In genomic region chr3:158560891-158561255, GRCm38 (mm10) we compare ENCODE assay signal across 9 mouse cellular contexts. TPM values are rescaled to one million over a fixed set of nuclear protein-coding genes. Genes with fewer than 3 reads are reported as not detected.
A peak's percentile ranks its signal among the peaks of the same experiment; 100 is the strongest.
DNase-seq lines count a peak whose midpoint lies in the region; ATAC-seq and TF ChIP-seq lines count a peak whose summit lies in the region.
"Had no signal": no experiment of that assay in that cellular context is flagged by ENCODE, and none has a peak within 500 bp of the region (broad histone marks: within the 10 kb centered on the region; RNA-seq: fewer than 3 reads in every experiment).

No protein-coding gene starts in this region.

- H3K4me1 ChIP-seq in embryonic facial prominence, embryonic 15.5 days: peaks cover 22% of the 10 kb centered on the region
- 0 out of 2 replicates have a peak, but pooled peaks cover 3% of the 10 kb centered on the region for H3K4me1 ChIP-seq in hindbrain, postnatal 0 days (ENCODE audit: insufficient read depth, low read length)
- H3K4me1 ChIP-seq in midbrain, embryonic 10.5 days: peaks cover 33% of the 10 kb centered on the region

- peaks cover 34% of the 10 kb centered on the region for H3K27me3 ChIP-seq in embryonic facial prominence, embryonic 15.5 days
- no peaks in the 10 kb centered on the region for H3K27me3 ChIP-seq in hindbrain, postnatal 0 days (ENCODE audit: insufficient read depth, low read length)
- H3K27me3 ChIP-seq in midbrain, embryonic 10.5 days (ENCODE audit: low read depth, poor library complexity, severe bottlenecking): peaks cover 55% of the 10 kb centered on the region

- no peak overlapping the region for H3K27ac ChIP-seq in embryonic facial prominence, embryonic 15.5 days (replicated peaks)
- peak overlapping the region; percentile 90 for H3K27ac ChIP-seq in hindbrain, postnatal 0 days
- H3K27ac ChIP-seq in midbrain, embryonic 10.5 days (replicated peaks): peak overlapping the region; percentile 83

- H3K4me2 ChIP-seq in embryonic facial prominence, embryonic 15.5 days (replicated peaks): peak overlapping the region; percentile 99
- H3K4me2 ChIP-seq in hindbrain, postnatal 0 days (ENCODE audit: low read depth, low read length): peak overlapping the region; percentile 64

- DNase-seq in kidney, postnatal 4 days: peak; percentile 12 to 16
- no peak for DNase-seq in kidney, adult 9 months
- peak; percentile 46 for DNase-seq in hindbrain, postnatal 0 days (ENCODE audit: low spot score)
- peak; percentile 64 for DNase-seq in midbrain, embryonic 10.5 days (ENCODE audit: low spot score)
- peak; percentile 38 for DNase-seq in testis, postnatal 10 days (ENCODE audit: low spot score)
- DNase-seq in gastrocnemius, adult 8-10 months (ENCODE audit: low spot score in 2 of 2): no peak

- H3K9me3 ChIP-seq in embryonic facial prominence, embryonic 15.5 days (replicated peaks): no peaks in the 10 kb centered on the region
- H3K9me3 ChIP-seq in hindbrain, postnatal 0 days (ENCODE audit: low read length): no peaks in the 10 kb centered on the region
- no peaks in the 10 kb centered on the region for H3K9me3 ChIP-seq in midbrain, embryonic 10.5 days (replicated peaks)

- 1% methylated on average over 16 of the region's 16 CpGs for WGBS in embryonic facial prominence, embryonic 15.5 days
- WGBS in hindbrain, postnatal 0 days: under 1% methylated on average over 16 of the region's 16 CpGs
- WGBS in midbrain, embryonic 10.5 days: 0% methylated on average over 16 of the region's 16 CpGs

- H3K4me3 ChIP-seq in embryonic facial prominence, embryonic 15.5 days (replicated peaks): peak overlapping the region; percentile 70
- peak overlapping the region; percentile 62 for H3K4me3 ChIP-seq in hindbrain, postnatal 0 days (ENCODE audit: low read length)
- H3K4me3 ChIP-seq in midbrain, embryonic 10.5 days: peak overlapping the region; percentile 80
- H3K4me3 ChIP-seq: megakaryocyte, embryonic 14.5 days had no signal

- H3K36me3 ChIP-seq in embryonic facial prominence, embryonic 15.5 days: no peaks in the 10 kb centered on the region
- H3K36me3 ChIP-seq in hindbrain, postnatal 0 days (ENCODE audit: insufficient read depth, low read length): no peaks in the 10 kb centered on the region
- no peaks in the 10 kb centered on the region for H3K36me3 ChIP-seq in midbrain, embryonic 10.5 days

- H3K9ac ChIP-seq in embryonic facial prominence, embryonic 15.5 days: peak overlapping the region; percentile 50
- H3K9ac ChIP-seq in hindbrain, postnatal 0 days (replicated peaks; ENCODE audit: low read length): peak overlapping the region; percentile 74

- no peak for TF ChIP-seq CTCF in hindbrain, postnatal 0 days (IDR thresholded peaks at IDR 0.05; ENCODE audit: low read depth)

- peak; percentile 26; the same call in 1 of the 2 replicates for ATAC-seq in embryonic facial prominence, embryonic 15.5 days (ENCODE audit: insufficient number of reproducible peaks, low FRiP score, low TSS enrichment, low read depth)
- ATAC-seq in hindbrain, postnatal 0 days: peak; percentile 25
- no peak for ATAC-seq in monocyte, adult 5-6 weeks (replicated peaks; ENCODE audit: insufficient number of reproducible peaks, low FRiP score, low TSS enrichment, poor library complexity, severe bottlenecking)

RNA-seq across cellular contexts. Expression of gene Lrrc7, which starts 1.1 kb away (rescaled TPM):
- 2.8 and 3.2 TPM in 2 replicates for polyA plus RNA-seq in embryonic facial prominence, embryonic 15.5 days (2015; fragmentation: Nextera tagmentation; extraction: Ambion mirVana)
- total RNA-seq in hindbrain, postnatal 0 days (2014; rRNA removed): 24.5 and 25.0 TPM in 2 replicates
- 5.4 and 6.2 TPM in 2 replicates for polyA plus RNA-seq in hindbrain, postnatal 0 days (2015; fragmentation: Nextera tagmentation; extraction: Ambion mirVana)
- 0.31 and 0.62 TPM in 2 replicates for polyA plus RNA-seq in midbrain, embryonic 10.5 days (2016; fragmentation: Nextera tagmentation; extraction: Ambion mirVana)
- not detected in 3 replicates for total RNA-seq in monocyte, adult 5-6 weeks (2017)
- total RNA-seq in gastrocnemius, adult 8-10 months (2022): under 1 TPM in 1 of 4 experiments, not detected in 3; 0.19 TPM

Comparison
In these comparisons a context has a peak if more than half of its experiments do, and no peak if none do; other contexts are left out.
1. DNase-seq: peak in kidney, postnatal 4 days (2 of 2), hindbrain, postnatal 0 days (single experiment), midbrain, embryonic 10.5 days (single experiment) and testis, postnatal 10 days (single experiment); none in kidney, adult 9 months (single experiment) and gastrocnemius, adult 8-10 months (0 of 2).
2. RNA of gene Lrrc7, which starts 1.1 kb away (total RNA-seq): 24.5 to 25.0 TPM in hindbrain, postnatal 0 days; 0.19 TPM in gastrocnemius, adult 8-10 months and not detected in monocyte, adult 5-6 weeks; every median in the first group is over 10 times any median in the second.
3. Peak in every context shown above with its lines, with median percentiles within 50 percentile points of each other: H3K4me3 ChIP-seq.